Mouse (Mus musculus): Measurements from ENCODE around the gene Slc7a4. TPM values are rescaled to one million over a fixed set of nuclear protein-coding genes. Genes with fewer than 3 reads are reported as not detected.

The Slc7a4 gene
- total and polyA plus RNA-seq, 2 experiments from 2014 or later = 45.7 to 69.7 TPM

GRCm38 (mm10) chr16:17527606-17528005 lies 55.4 kb downstream of the Slc7a4 start:
- H3K27ac ChIP-seq (ENCODE audit: low read depth, low read length) = no peak overlapping the region
- no peak overlapping the region for H3K4me3 ChIP-seq (ENCODE audit: low read depth, low read length)
- TF ChIP-seq CTCF (IDR thresholded peaks at IDR 0.05) = no peak
- H3K4me1 ChIP-seq (ENCODE audit: insufficient read depth, low read length) = peaks cover 10% of the 10 kb centered on the region
- no peak overlapping the region for H3K9ac ChIP-seq (replicated peaks; ENCODE audit: low read length, poor library complexity, severe bottlenecking)
- DNase-seq (ENCODE audit: low spot score) (no peak), ATAC-seq (ENCODE audit: low FRiP score) (no peak)
- no peak overlapping the region for H3K4me2 ChIP-seq (ENCODE audit: low read depth, low read length, poor library complexity, severe bottlenecking)
- H3K36me3 ChIP-seq (ENCODE audit: insufficient read depth, low read length) = peaks cover 47% of the 10 kb centered on the region
- no peaks in the 10 kb centered on the region for H3K27me3 ChIP-seq (ENCODE audit: insufficient read depth, low read length)
- H3K9me3 ChIP-seq (ENCODE audit: low read length) = no peaks in the 10 kb centered on the region

- Histone ChIP-seq H3K4me2 (ENCODE audit: low read depth, low read length, poor library complexity, severe bottlenecking) (no peak overlapping the region), H3K4me3 (ENCODE audit: low read depth, low read length) (no peak overlapping the region), H3K27me3 (ENCODE audit: insufficient read depth, low read length) (no peaks in the 10 kb centered on the region), H3K9ac (replicated peaks; ENCODE audit: low read length, poor library complexity, severe bottlenecking) (no peak overlapping the region), H3K9me3 (ENCODE audit: low read length) (no peaks in the 10 kb centered on the region), H3K27ac (ENCODE audit: low read depth, low read length) (no peak overlapping the region), H3K36me3 (ENCODE audit: insufficient read depth, low read length) (peaks cover 61% of the 10 kb centered on the region), H3K4me1 (ENCODE audit: insufficient read depth, low read length) (peaks cover 6% of the 10 kb centered on the region)
- DNase-seq (ENCODE audit: low spot score) (no peak), ATAC-seq (ENCODE audit: low FRiP score) (no peak)
- no peak for TF ChIP-seq CTCF (IDR thresholded peaks at IDR 0.05)
- WGBS = 94% methylated on average over 6 of the region's 6 CpGs
Measured at GRCm38 (mm10) chr16:17526223-17526622, 56.8 kb downstream of the Slc7a4 start.

- ATAC-seq (ENCODE audit: low FRiP score) (no peak), DNase-seq (ENCODE audit: low spot score) (no peak)
- Histone ChIP-seq H3K4me2 (ENCODE audit: low read depth, low read length, poor library complexity, severe bottlenecking) (no peak overlapping the region), H3K9ac (replicated peaks; ENCODE audit: low read length, poor library complexity, severe bottlenecking) (no peak overlapping the region), H3K27me3 (ENCODE audit: insufficient read depth, low read length) (no peaks in the 10 kb centered on the region), H3K9me3 (ENCODE audit: low read length) (no peaks in the 10 kb centered on the region), H3K4me1 (ENCODE audit: insufficient read depth, low read length) (peaks cover 6% of the 10 kb centered on the region), H3K4me3 (ENCODE audit: low read depth, low read length) (no peak overlapping the region), H3K27ac (ENCODE audit: low read depth, low read length) (no peak overlapping the region), H3K36me3 (ENCODE audit: insufficient read depth, low read length) (peaks cover 68% of the 10 kb centered on the region)
- TF ChIP-seq CTCF (IDR thresholded peaks at IDR 0.05) = no peak
- WGBS = 83% methylated on average over 3 of the region's 3 CpGs
Measured at GRCm38 (mm10) chr16:17525524-17525923, 57.5 kb downstream of the Slc7a4 start.

- Histone ChIP-seq H3K9ac (replicated peaks; ENCODE audit: low read length, poor library complexity, severe bottlenecking) (no peak overlapping the region), H3K4me2 (ENCODE audit: low read depth, low read length, poor library complexity, severe bottlenecking) (no peak overlapping the region), H3K36me3 (ENCODE audit: insufficient read depth, low read length) (peaks cover 79% of the 10 kb centered on the region), H3K27ac (ENCODE audit: low read depth, low read length) (no peak overlapping the region), H3K27me3 (ENCODE audit: insufficient read depth, low read length) (no peaks in the 10 kb centered on the region), H3K4me3 (ENCODE audit: low read depth, low read length) (no peak overlapping the region), H3K9me3 (ENCODE audit: low read length) (no peaks in the 10 kb centered on the region), H3K4me1 (ENCODE audit: insufficient read depth, low read length) (no peaks in the 10 kb centered on the region)
- no peak for TF ChIP-seq CTCF (IDR thresholded peaks at IDR 0.05)
- DNase-seq (ENCODE audit: low spot score) = no peak
- 94% methylated on average over 11 of the region's 11 CpGs for WGBS
- ATAC-seq (ENCODE audit: low FRiP score) = no peak
Measured at GRCm38 (mm10) chr16:17524156-17524555, 58.9 kb downstream of the Slc7a4 start.

Other genes starting within 250 kb of the Slc7a4 start
- gene Snap29, start 177.2 kb downstream of the Slc7a4 start, total RNA-seq (2014; rRNA removed) = 40.5 and 42.5 TPM in 2 replicates
- 14.5 and 16.2 TPM in 2 replicates for gene Snap29, start 177.2 kb downstream of the Slc7a4 start, polyA plus RNA-seq (2015; fragmentation: Nextera tagmentation; extraction: Ambion mirVana)
- gene Pi4ka, start 176.9 kb downstream of the Slc7a4 start, total RNA-seq (2014; rRNA removed) = 122 and 135 TPM in 2 replicates
- gene Pi4ka, start 176.9 kb downstream of the Slc7a4 start, polyA plus RNA-seq (2015; fragmentation: Nextera tagmentation; extraction: Ambion mirVana) = 46.5 and 49.3 TPM in 2 replicates
- gene Crkl, start 131.2 kb downstream of the Slc7a4 start, total RNA-seq (2014; rRNA removed) = 47.8 and 54.4 TPM in 2 replicates
- 58.2 and 61.1 TPM in 2 replicates for gene Crkl, start 131.2 kb downstream of the Slc7a4 start, polyA plus RNA-seq (2015; fragmentation: Nextera tagmentation; extraction: Ambion mirVana)
- 16.2 and 23.2 TPM in 2 replicates for gene Aifm3, start 93.6 kb downstream of the Slc7a4 start, total RNA-seq (2014; rRNA removed)
- 12.5 and 14.1 TPM in 2 replicates for gene Aifm3, start 93.6 kb downstream of the Slc7a4 start, polyA plus RNA-seq (2015; fragmentation: Nextera tagmentation; extraction: Ambion mirVana)
- 221 and 264 TPM in 2 replicates for gene Lztr1, start 74.5 kb downstream of the Slc7a4 start, total RNA-seq (2014; rRNA removed)
- gene Lztr1, start 74.5 kb downstream of the Slc7a4 start, polyA plus RNA-seq (2015; fragmentation: Nextera tagmentation; extraction: Ambion mirVana) = 94.0 and 104 TPM in 2 replicates
- 59.3 and 65.5 TPM in 2 replicates for gene Thap7, start 52.1 kb downstream of the Slc7a4 start, total RNA-seq (2014; rRNA removed)
- gene Thap7, start 52.1 kb downstream of the Slc7a4 start, polyA plus RNA-seq (2015; fragmentation: Nextera tagmentation; extraction: Ambion mirVana) = 57.1 and 64.1 TPM in 2 replicates
- gene Lrrc74b, start 22.0 kb downstream of the Slc7a4 start, total RNA-seq (2014; rRNA removed) = 1.1 and 2.9 TPM in 2 replicates
- gene Lrrc74b, start 22.0 kb downstream of the Slc7a4 start, polyA plus RNA-seq (2015; fragmentation: Nextera tagmentation; extraction: Ambion mirVana) = 2.1 and 2.5 TPM in 2 replicates
- gene P2rx6, start 21.3 kb downstream of the Slc7a4 start, total RNA-seq (2014; rRNA removed) = 1.1 and 2.6 TPM in 2 replicates
- 2.9 TPM in 2 replicates for gene P2rx6, start 21.3 kb downstream of the Slc7a4 start, polyA plus RNA-seq (2015; fragmentation: Nextera tagmentation; extraction: Ambion mirVana)
- gene Smpd4, start 36.1 kb upstream of the Slc7a4 start, total RNA-seq (2014; rRNA removed) = 49.9 and 58.5 TPM in 2 replicates
- gene Smpd4, start 36.1 kb upstream of the Slc7a4 start, polyA plus RNA-seq (2015; fragmentation: Nextera tagmentation; extraction: Ambion mirVana) = 23.4 and 24.7 TPM in 2 replicates
- gene Ccdc74a, start 63.3 kb upstream of the Slc7a4 start, total RNA-seq (2014; rRNA removed) = 22.5 and 25.3 TPM in 2 replicates
- 30.8 and 35.5 TPM in 2 replicates for gene Ccdc74a, start 63.3 kb upstream of the Slc7a4 start, polyA plus RNA-seq (2015; fragmentation: Nextera tagmentation; extraction: Ambion mirVana)
- gene Med15, start 149.7 kb upstream of the Slc7a4 start, total RNA-seq (2014; rRNA removed) = 58.3 and 60.7 TPM in 2 replicates
- 43.0 and 49.3 TPM in 2 replicates for gene Med15, start 149.7 kb upstream of the Slc7a4 start, polyA plus RNA-seq (2015; fragmentation: Nextera tagmentation; extraction: Ambion mirVana)
- 150 and 156 TPM in 2 replicates for gene Klhl22, start 176.4 kb upstream of the Slc7a4 start, total RNA-seq (2014; rRNA removed)
- 79.3 and 82.6 TPM in 2 replicates for gene Klhl22, start 176.4 kb upstream of the Slc7a4 start, polyA plus RNA-seq (2015; fragmentation: Nextera tagmentation; extraction: Ambion mirVana)
- gene Scarf2, start 214.1 kb upstream of the Slc7a4 start, total RNA-seq (2014; rRNA removed) = 8.5 and 12.6 TPM in 2 replicates
- 2.1 and 2.4 TPM in 2 replicates for gene Scarf2, start 214.1 kb upstream of the Slc7a4 start, polyA plus RNA-seq (2015; fragmentation: Nextera tagmentation; extraction: Ambion mirVana)
- gene B830017H08Rik, start 249.9 kb upstream of the Slc7a4 start, total RNA-seq (2014; rRNA removed) = 7.0 and 13.5 TPM in 2 replicates
- gene B830017H08Rik, start 249.9 kb upstream of the Slc7a4 start, polyA plus RNA-seq (2015; fragmentation: Nextera tagmentation; extraction: Ambion mirVana) = 7.8 and 8.5 TPM in 2 replicates

Measured in midbrain, postnatal 0 days (tissue).